Mouse (Mus musculus) forebrain, embryonic 14.5 days (tissue): ENCODE measurements around the gene Ninl. TPM values are rescaled to one million over a fixed set of nuclear protein-coding genes. Genes with fewer than 3 reads are reported as not detected.
"Not testable (repeated sequence)": the region's sequence is repeated elsewhere in the genome, so short reads cannot be mapped to it uniquely, and the experiment has no call there.

Experiments
- ATAC-seq: fragments of 200-750 bp; cut with Nextera tagmentation; 2 replicates; pipeline ENCODE4 v1.8.0; 2017; ENCODE audit warnings: mild to moderate bottlenecking, moderate library complexity
- DNase-seq: peaks from one replicate; pipeline ENCODE4 v3.0.0-alpha.2; 2015; ENCODE audit warnings: low spot score
- H3K27ac ChIP-seq: fragments of 300-500 bp; sonication (generic); 2 replicates; pipeline ENCODE4 v1.5.1; 2014; ENCODE audit warnings: low read depth, mild to moderate bottlenecking, control low read depth, low read length, moderate library complexity
- H3K27me3 ChIP-seq: fragments of 300-500 bp; sonication (generic); replicated peaks from 2 replicates; pipeline ENCODE4 v1.6.1; 2014; ENCODE audit warnings: low read length, control low read depth, mixed read lengths; ENCODE audit not compliant: control insufficient read depth, insufficient read depth
- H3K36me3 ChIP-seq: fragments of 300-500 bp; sonication (generic); 2 replicates; pipeline ENCODE4 v1.6.1; 2014; ENCODE audit warnings: low read length, control low read depth; ENCODE audit not compliant: control insufficient read depth, insufficient read depth
- H3K4me1 ChIP-seq: fragments of 300-500 bp; sonication (generic); 2 replicates; pipeline ENCODE4 v1.6.1; 2014; ENCODE audit warnings: antibody characterized with exemption, low read length, control low read depth; ENCODE audit not compliant: control insufficient read depth, insufficient read depth
- H3K4me2 ChIP-seq: fragments of 300-500 bp; sonication (generic); 2 replicates; pipeline ENCODE4 v1.6.1; 2014; ENCODE audit warnings: mild to moderate bottlenecking, control low read depth, low read length
- H3K4me3 ChIP-seq: fragments of 300-500 bp; sonication (generic); 2 replicates; pipeline ENCODE4 v1.5.1; 2014; ENCODE audit warnings: low read depth, low read length, control low read depth
- H3K9ac ChIP-seq: fragments of 300-500 bp; sonication (generic); 2 replicates; pipeline ENCODE4 v1.6.1; 2014; ENCODE audit warnings: mild to moderate bottlenecking, low read length, control low read depth, moderate library complexity
- H3K9me3 ChIP-seq: fragments of 300-500 bp; sonication (generic); replicated peaks from 2 replicates; pipeline ENCODE4 v1.6.1; 2016; ENCODE audit warnings: low read length, control low read depth, mixed read lengths; ENCODE audit not compliant: control insufficient read depth
- WGBS: fragments of 180-500 bp; shearing (Covaris S2); extraction: QIAGEN DNeasy Blood & Tissue Kit; methylation state at CpG from one replicate; pipeline ENCODE4 v1.1.7; 2014; 5-methylcytosine and 5-hydroxymethylcytosine counted together
- polyA plus RNA-seq: library from polyadenylated mRNA; unstranded; fragments of >200 nt; fragmentation: Nextera tagmentation; extraction: Ambion mirVana; gene quantifications from 2 replicates; pipeline ENCODE4 v1.2.1, GENCODE M21; 2014

Gene Ninl
- polyA plus RNA-seq, 1 experiment from 2014 or later = 7.3 TPM

DNA sequence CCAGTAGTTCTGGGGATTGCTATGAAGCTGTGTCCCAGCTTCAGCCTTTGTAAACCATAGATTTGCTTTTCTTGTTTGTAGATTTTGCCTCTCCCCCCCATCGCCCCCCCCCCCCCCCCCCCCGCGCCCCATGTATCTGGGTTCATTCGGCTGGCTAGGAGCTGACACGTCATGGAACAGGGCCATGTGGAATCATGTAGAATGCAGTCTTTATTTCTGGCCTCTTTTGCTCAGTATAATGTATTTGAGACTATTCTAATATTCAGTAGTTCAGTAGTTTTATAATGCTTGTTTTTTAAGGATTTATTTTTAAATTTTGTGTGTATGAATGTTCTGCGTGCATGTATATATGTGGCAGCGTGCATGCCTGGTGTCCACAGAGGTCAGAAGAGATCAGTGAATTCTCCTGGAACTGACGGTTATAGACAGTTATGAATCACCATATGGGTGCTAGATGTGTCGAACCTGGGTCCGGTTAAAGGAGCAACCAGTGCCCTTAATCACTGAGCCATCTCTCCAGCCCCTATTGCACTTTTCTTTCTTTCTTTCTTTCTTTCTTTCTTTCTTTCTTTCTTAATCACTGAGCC is 128.8 kb downstream of the Ninl start:
- Histone ChIP-seq H3K4me3 (peak overlapping the region; percentile 65), H3K27me3 (no peaks in the 10 kb centered on the region), H3K27ac (no peak overlapping the region), H3K36me3 (peaks cover under 1% of the 10 kb centered on the region; the same call in 1 of the 2 replicates), H3K4me2 (peak overlapping the region; percentile 58), H3K9ac (peak overlapping the region; percentile 74; the same call in 1 of the 2 replicates), H3K4me1 (no peaks in the 10 kb centered on the region), H3K9me3 (no peaks in the 10 kb centered on the region)
- ATAC-seq = no peak
- WGBS = 41% methylated on average over 10 of the region's 10 CpGs
- peak; percentile 1 for DNase-seq

GRCm38 (mm10) chr2:150909429-150910039 is 129.6 kb downstream of the Ninl start:
- H3K4me2 ChIP-seq = peak overlapping the region; percentile 58
- peak; percentile 99 for DNase-seq
- no peaks in the 10 kb centered on the region for H3K4me1 ChIP-seq
- peak overlapping the region; percentile 84 for H3K27ac ChIP-seq
- H3K9me3 ChIP-seq = no peaks in the 10 kb centered on the region
- H3K36me3 ChIP-seq = no peaks in the 10 kb centered on the region
- H3K9ac ChIP-seq = peak overlapping the region; percentile 74
- H3K4me3 ChIP-seq = peak overlapping the region; percentile 65
- H3K27me3 ChIP-seq = no peaks in the 10 kb centered on the region
- WGBS = 0% methylated on average over 35 of the region's 35 CpGs
- ATAC-seq = peak; percentile 94

DNA sequence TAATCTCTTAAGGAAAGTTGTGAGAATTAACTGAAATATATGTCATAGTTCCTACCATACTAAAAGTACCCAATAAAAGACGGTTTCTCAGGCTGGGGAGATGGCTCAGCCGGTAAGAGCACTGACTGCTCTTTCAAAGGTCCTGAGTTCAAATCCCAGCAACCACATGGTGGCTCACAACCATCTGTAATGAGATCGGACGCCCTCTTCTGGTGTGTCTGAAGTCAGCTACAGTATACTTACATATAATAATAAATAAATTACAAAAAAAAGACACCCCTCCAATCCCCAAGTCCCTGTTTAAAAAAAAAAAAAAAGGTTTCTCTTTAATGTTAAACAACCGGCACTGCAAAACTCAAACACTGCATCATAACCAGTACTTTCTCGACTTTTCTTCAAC is 130.3 kb downstream of the Ninl start:
- H3K27ac ChIP-seq, ATAC-seq, H3K9me3 ChIP-seq, DNase-seq, H3K27me3 ChIP-seq, H3K36me3 ChIP-seq, H3K4me1 ChIP-seq, H3K9ac ChIP-seq: not testable (repeated sequence)
- Histone ChIP-seq H3K4me3 (peak overlapping the region; percentile 65), H3K4me2 (peak overlapping the region; percentile 58)
- WGBS = 46% methylated on average over 6 of the region's 6 CpGs

DNA sequence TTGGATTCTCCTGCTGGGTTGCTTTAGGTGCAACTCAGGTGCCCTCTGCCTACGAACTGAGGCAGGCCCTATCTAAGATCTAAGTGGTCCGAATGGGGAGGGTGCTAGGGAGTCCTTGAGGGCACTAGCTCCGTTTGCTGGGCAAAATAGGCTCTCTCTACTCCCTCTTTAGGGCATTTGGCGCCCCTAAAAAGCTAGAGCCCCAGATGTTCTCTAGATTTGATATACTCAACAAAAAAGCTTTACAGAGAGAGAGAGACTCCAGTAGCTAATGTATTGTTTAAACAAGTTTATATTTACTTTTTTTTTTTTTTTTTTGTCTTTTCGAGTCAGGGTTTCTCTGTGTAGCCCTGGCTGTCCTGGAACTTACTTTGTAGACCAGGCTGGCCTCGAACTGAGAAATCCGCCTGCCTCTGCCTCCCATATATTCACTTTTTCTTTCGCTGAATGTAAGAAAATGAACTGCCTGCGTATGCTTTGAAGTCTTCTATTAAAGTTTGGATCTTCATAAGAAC is 134.2 kb downstream of the Ninl start, which contains the start of gene Gins1:
TSS of gene Gins1 (plus strand) at position 465 of the 515 bp plus-strand sequence.
- 41% methylated on average over 9 of the region's 9 CpGs for WGBS
- H3K4me1 ChIP-seq = peaks cover 12% of the 10 kb centered on the region
- H3K36me3 ChIP-seq = 0 out of 2 replicates have a peak, but pooled peaks cover 7% of the 10 kb centered on the region
- peak within 1 kb of the TSS; percentile 86 for H3K4me3 ChIP-seq
- DNase-seq (no peak), ATAC-seq (no peak; the same call in 1 of the 2 replicates)
- H3K9me3 ChIP-seq = no peaks in the 10 kb centered on the region
- H3K27ac ChIP-seq = peak within 1 kb of the TSS; percentile 79
- H3K4me2 ChIP-seq = peak within 1 kb of the TSS; percentile 79
- H3K27me3 ChIP-seq = no peaks in the 10 kb centered on the region
- H3K9ac ChIP-seq = peak within 1 kb of the TSS; percentile 94

GRCm38 (mm10) chr2:150904272-150904935 is 134.8 kb downstream of the Ninl start, which contains the start of gene Abhd12:
TSS of gene Abhd12 (minus strand) at chr2:150904741.
- under 1% methylated on average over 58 of the region's 72 CpGs for WGBS
- no peaks in the 10 kb centered on the region for H3K27me3 ChIP-seq
- peak within 1 kb of the TSS; percentile 86 for H3K4me3 ChIP-seq
- peak within 1 kb of the TSS; percentile 79 for H3K4me2 ChIP-seq
- peak within 1 kb of the TSS; percentile 94 for H3K9ac ChIP-seq
- DNase-seq = peak; percentile 98
- H3K27ac ChIP-seq = peak within 1 kb of the TSS; percentile 79
- H3K9me3 ChIP-seq = no peaks in the 10 kb centered on the region
- peak; percentile 98 for ATAC-seq
- H3K4me1 ChIP-seq = peaks cover 12% of the 10 kb centered on the region
- H3K36me3 ChIP-seq = 0 out of 2 replicates have a peak, but pooled peaks cover 7% of the 10 kb centered on the region

GRCm38 (mm10) chr2:150902347-150902746 is 136.8 kb downstream of the Ninl start:
- WGBS = 81% methylated on average over 8 of the region's 8 CpGs
- H3K27me3 ChIP-seq = no peaks in the 10 kb centered on the region
- no peak for DNase-seq
- no peaks in the 10 kb centered on the region for H3K9me3 ChIP-seq
- 0 out of 2 replicates have a peak, but pooled peaks cover 7% of the 10 kb centered on the region for H3K36me3 ChIP-seq
- no peak overlapping the region for H3K4me3 ChIP-seq
- no peak overlapping the region for H3K27ac ChIP-seq
- peak overlapping the region; percentile 79 for H3K4me2 ChIP-seq
- H3K4me1 ChIP-seq = peaks cover 12% of the 10 kb centered on the region
- ATAC-seq = no peak
- no peak overlapping the region for H3K9ac ChIP-seq

GRCm38 (mm10) chr2:150900341-150900740 is 138.8 kb downstream of the Ninl start:
- no peak overlapping the region for H3K4me2 ChIP-seq
- H3K27me3 ChIP-seq = no peaks in the 10 kb centered on the region
- peaks cover 12% of the 10 kb centered on the region for H3K4me1 ChIP-seq
- no peak for ATAC-seq
- H3K36me3 ChIP-seq = 0 out of 2 replicates have a peak, but pooled peaks cover 7% of the 10 kb centered on the region
- H3K27ac ChIP-seq = no peak overlapping the region
- H3K9ac ChIP-seq = no peak overlapping the region
- no peak overlapping the region for H3K4me3 ChIP-seq
- no peak for DNase-seq
- H3K9me3 ChIP-seq = no peaks in the 10 kb centered on the region
- WGBS = 93% methylated on average over 6 of the region's 6 CpGs

DNA sequence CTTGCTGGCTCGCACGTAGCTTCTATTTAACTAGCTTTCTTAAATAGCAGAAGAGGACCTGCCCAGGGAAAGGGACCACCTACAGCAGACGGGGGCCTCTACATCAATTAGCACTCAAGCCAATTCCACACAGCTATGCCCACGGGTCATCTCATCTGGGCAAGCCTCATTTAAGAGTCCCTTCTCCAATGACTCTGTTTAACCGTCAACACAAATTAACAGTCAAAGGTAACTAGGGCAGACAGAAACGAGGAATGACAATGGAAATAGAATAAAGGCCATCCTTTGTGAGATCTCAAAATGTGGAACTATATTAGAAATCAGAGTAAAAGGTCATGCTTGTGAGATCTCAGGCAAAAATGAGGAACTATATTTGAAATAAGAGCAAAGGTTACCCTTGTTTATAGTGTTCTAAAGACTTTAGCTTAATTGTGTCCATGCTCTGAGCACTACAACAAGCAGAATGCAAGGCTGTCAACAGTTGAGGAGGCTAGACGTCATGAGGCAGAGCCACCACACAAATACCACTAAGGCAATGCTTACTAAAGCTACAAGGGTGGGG is 143.4 kb downstream of the Ninl start:
- Histone ChIP-seq H3K4me3 (no peak overlapping the region), H3K27ac (no peak overlapping the region), H3K9me3 (no peaks in the 10 kb centered on the region), H3K4me1 (no peaks in the 10 kb centered on the region), H3K4me2 (no peak overlapping the region), H3K36me3 (0 out of 2 replicates have a peak, but pooled peaks cover 7% of the 10 kb centered on the region), H3K27me3 (no peaks in the 10 kb centered on the region), H3K9ac (no peak overlapping the region)
- DNase-seq (no peak), ATAC-seq (no peak)
- 76% methylated on average over 7 of the region's 7 CpGs for WGBS
